Mouse (Mus musculus) MEL (cell line): ENCODE measurements around the gene Sorl1. TPM values are rescaled to one million over a fixed set of nuclear protein-coding genes. Genes with fewer than 3 reads are reported as not detected.

ENCODE experiments used
- DNase-seq: peaks from one replicate; pipeline ENCODE4 v3.0.0; 2011; ENCODE audit warnings: low read depth, low spot score
- H3K27ac ChIP-seq: 2 replicates; pipeline ENCODE4 v1.5.1; 2012; ENCODE audit warnings: low read depth, mild to moderate bottlenecking, control low read depth, low read length, moderate library complexity; ENCODE audit not compliant: control insufficient read depth
- H3K27me3 ChIP-seq, 2 experiments: fragments of 150-350 bp in 1 of 2; sonication (generic) in 1 of 2; 2 replicates each; pipeline ENCODE4 v1.6.1; 2012; ENCODE audit warnings: low read length in 2 of 2, mild to moderate bottlenecking in 2 of 2, improper control_type of control experiment in 1 of 2, moderate library complexity in 1 of 2; ENCODE audit not compliant: insufficient read depth in 2 of 2, control insufficient read depth in 1 of 2
- H3K36me3 ChIP-seq, 2 experiments: 2 replicates each; pipeline ENCODE4 v1.6.1; 2012 to 2014; ENCODE audit warnings: low read length in 2 of 2, improper control_type of control experiment in 1 of 2, inconsistent platforms in 1 of 2, mild to moderate bottlenecking in 1 of 2; ENCODE audit not compliant: insufficient read depth in 2 of 2, control insufficient read depth in 1 of 2
- H3K4me1 ChIP-seq, 2 experiments: fragments of 150-350 bp in 1 of 2; sonication (generic) in 1 of 2; 2 replicates each; pipeline ENCODE4 v1.6.1; 2012; ENCODE audit warnings: low read length in 2 of 2, improper control_type of control experiment in 1 of 2, mild to moderate bottlenecking in 1 of 2; ENCODE audit not compliant: insufficient read depth in 2 of 2, control insufficient read depth in 1 of 2
- H3K4me3 ChIP-seq, 2 experiments: fragments of 150-350 bp in 1 of 2; sonication (generic) in 1 of 2; 2 replicates each; pipeline ENCODE4 v1.5.1; 2012; ENCODE audit warnings: low read depth in 2 of 2, low read length in 2 of 2, mild to moderate bottlenecking in 2 of 2, moderate library complexity in 2 of 2, control low read depth in 1 of 2, improper control_type of control experiment in 1 of 2; ENCODE audit not compliant: control insufficient read depth in 1 of 2, insufficient read depth in 1 of 2
- H3K79me2 ChIP-seq: 2 replicates; pipeline ENCODE4 v1.6.1; 2012; ENCODE audit warnings: mild to moderate bottlenecking, low read length, moderate library complexity; ENCODE audit not compliant: control insufficient read depth, poor library complexity, insufficient read depth
- H3K9ac ChIP-seq: 2 replicates; pipeline ENCODE4 v1.6.1; 2012; ENCODE audit warnings: low read depth, mild to moderate bottlenecking, control low read depth, low read length, moderate library complexity; ENCODE audit not compliant: control insufficient read depth, poor library complexity, severe bottlenecking
- H3K9me3 ChIP-seq: fragments of 150-350 bp; sonication (generic); replicated peaks from 2 replicates; pipeline ENCODE4 v1.6.1; 2012; ENCODE audit warnings: mild to moderate bottlenecking, low read length, improper control_type of control experiment, moderate library complexity; ENCODE audit not compliant: insufficient read depth
- BHLHE40 ChIP-seq: IDR thresholded peaks from 2 replicates; pipeline ENCODE4 v1.6.1; 2012; ENCODE audit warnings: low read depth, mild to moderate bottlenecking, inconsistent platforms, low read length, improper control_type of control experiment, borderline replicate concordance
- CHD2 ChIP-seq: IDR thresholded peaks from 2 replicates; pipeline ENCODE4 v1.6.1; 2011; ENCODE audit warnings: low read length, improper control_type of control experiment
- E2F4 ChIP-seq: IDR thresholded peaks from 2 replicates; pipeline ENCODE4 v1.6.1; 2011; ENCODE audit warnings: low read depth, low read length, improper control_type of control experiment, borderline replicate concordance
- ETS1 ChIP-seq: IDR thresholded peaks from 2 replicates; pipeline ENCODE4 v1.6.1; 2012; ENCODE audit warnings: low read depth, mild to moderate bottlenecking, inconsistent platforms, low read length, improper control_type of control experiment, moderate library complexity
- GABPA ChIP-seq: IDR thresholded peaks from 2 replicates; pipeline ENCODE4 v1.6.1; 2012; ENCODE audit warnings: low read depth, mild to moderate bottlenecking, inconsistent platforms, low read length, improper control_type of control experiment, moderate library complexity
- GATA1 ChIP-seq: IDR thresholded peaks from 2 replicates; pipeline ENCODE4 v1.6.1; 2011; ENCODE audit warnings: low read depth, low read length, improper control_type of control experiment
- JUND ChIP-seq: IDR thresholded peaks from 2 replicates; pipeline ENCODE4 v1.6.1; 2011; ENCODE audit warnings: low read depth, mild to moderate bottlenecking, improper control_type of control experiment, low read length
- KAT2A ChIP-seq: conservative IDR thresholded peaks from 2 replicates; pipeline ENCODE4 v1.6.1; 2012; ENCODE audit warnings: low read depth, low read length, improper control_type of control experiment, inconsistent platforms
- MXI1 ChIP-seq: IDR thresholded peaks from 2 replicates; pipeline ENCODE4 v1.6.1; 2011; ENCODE audit warnings: mild to moderate bottlenecking, low read depth, low read length, improper control_type of control experiment
- MYB ChIP-seq: IDR thresholded peaks from 2 replicates; pipeline ENCODE4 v1.6.1; 2011; ENCODE audit warnings: mild to moderate bottlenecking, low read depth, low read length, improper control_type of control experiment
- MYC ChIP-seq: IDR thresholded peaks from 2 replicates; pipeline ENCODE4 v1.6.1; 2011; ENCODE audit warnings: low read depth, mild to moderate bottlenecking, low read length, improper control_type of control experiment, moderate library complexity
- NRF1 ChIP-seq: IDR thresholded peaks from 2 replicates; pipeline ENCODE4 v1.6.1; 2014; ENCODE audit warnings: low read depth, mild to moderate bottlenecking, inconsistent platforms, low read length, improper control_type of control experiment, moderate library complexity; ENCODE audit not compliant: poor library complexity, insufficient read depth, severe bottlenecking
- POLR2A ChIP-seq, 2 experiments: IDR thresholded peaks; 2 replicates each; pipeline ENCODE4 v1.6.1; 2011 to 2012; ENCODE audit warnings: low read length in 2 of 2, mild to moderate bottlenecking in 2 of 2, control low read depth in 1 of 2, improper control_type of control experiment in 1 of 2, low read depth in 1 of 2, moderate library complexity in 1 of 2; ENCODE audit not compliant: control insufficient read depth in 1 of 2, insufficient read depth in 1 of 2, poor library complexity in 1 of 2
- POLR2AphosphoS2 ChIP-seq: IDR thresholded peaks from 2 replicates; pipeline ENCODE4 v1.6.1; 2011; ENCODE audit warnings: low read length, improper control_type of control experiment
- RCOR1 ChIP-seq: IDR thresholded peaks from 2 replicates; pipeline ENCODE4 v1.6.1; 2012; ENCODE audit warnings: low read depth, mild to moderate bottlenecking, inconsistent platforms, low read length, improper control_type of control experiment
- TAL1 ChIP-seq: IDR thresholded peaks from 2 replicates; pipeline ENCODE4 v1.6.1; 2012; ENCODE audit warnings: mild to moderate bottlenecking, inconsistent platforms, low read length, moderate library complexity, mixed read lengths
- TCF12 ChIP-seq: IDR thresholded peaks from 2 replicates; pipeline ENCODE4 v1.6.1; 2014; ENCODE audit warnings: low read depth, mild to moderate bottlenecking, inconsistent platforms, low read length, improper control_type of control experiment, moderate library complexity
- USF1 ChIP-seq: IDR thresholded peaks from 2 replicates; pipeline ENCODE4 v1.6.1; 2014; ENCODE audit warnings: low read depth, mild to moderate bottlenecking, inconsistent platforms, low read length, improper control_type of control experiment, moderate library complexity
- USF2 ChIP-seq, 2 experiments: IDR thresholded peaks; 2 replicates each; pipeline ENCODE4 v1.6.1; 2011 to 2012; ENCODE audit warnings: improper control_type of control experiment in 2 of 2, low read length in 2 of 2, borderline replicate concordance in 1 of 2, inconsistent platforms in 1 of 2, low read depth in 1 of 2, mild to moderate bottlenecking in 1 of 2; ENCODE audit not compliant: insufficient read depth in 1 of 2
- ZC3H11A ChIP-seq: IDR thresholded peaks from 2 replicates; pipeline ENCODE4 v1.6.1; 2012; ENCODE audit warnings: low read depth, mild to moderate bottlenecking, inconsistent platforms, low read length, improper control_type of control experiment
- ZMIZ1 ChIP-seq: IDR thresholded peaks from 2 replicates; pipeline ENCODE4 v1.6.1; 2012; ENCODE audit warnings: low read depth, mild to moderate bottlenecking, inconsistent platforms, low read length, improper control_type of control experiment, moderate library complexity
- polyA plus RNA-seq, 2 experiments: library from polyadenylated mRNA; stranded (reverse) in 1 of 2; unstranded in 1 of 2; fragments of >175 nt in 1 of 2; fragments of >200 nt in 1 of 2; gene quantifications; 2 replicates each; pipeline versions ENCODE4 v1.2.1 to v1.2.4; 2012; ENCODE audit warnings: low replicate concordance in 2 of 2, low read depth in 1 of 2; ENCODE audit not compliant: insufficient read length in 2 of 2, insufficient read depth in 1 of 2, missing spikeins in 1 of 2
- total RNA-seq: library from RNA; depleted of rRNA; stranded (reverse); fragments of 300-350 nt; gene quantifications from 2 replicates; pipeline ENCODE4 v1.2.3, GENCODE M21; 2012

The Sorl1 gene
- total and polyA plus RNA-seq, 3 experiments, result not detected

DNA sequence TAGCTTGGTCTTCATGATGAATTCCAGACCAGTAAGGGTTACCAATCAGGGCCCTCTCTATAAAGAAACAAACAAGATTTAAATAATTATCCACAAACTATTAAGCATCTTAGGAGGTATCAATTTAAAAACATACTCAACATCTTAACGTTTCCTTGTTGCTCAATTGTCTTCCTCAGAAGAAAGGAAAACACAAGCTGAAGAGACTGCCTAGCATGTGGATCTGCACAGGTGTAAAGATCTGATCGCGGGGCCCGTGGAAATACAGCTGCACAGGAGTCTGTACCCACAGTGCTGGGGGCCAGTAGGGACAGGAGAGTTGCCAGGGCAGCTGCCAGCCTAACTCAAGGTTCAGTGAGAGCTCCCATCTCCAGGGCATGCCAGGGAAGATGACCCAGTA lies 38.9 kb upstream of the Sorl1 start:
- H3K27ac ChIP-seq, result no peak overlapping the region
- no peak for TF ChIP-seq MXI1
- TF ChIP-seq USF1, result no peak
- no peak for TF ChIP-seq CHD2
- no peak for TF ChIP-seq RCOR1
- no peak for TF ChIP-seq GABPA
- TF ChIP-seq POLR2AphosphoS2, result no peak
- TF ChIP-seq ETS1, result no peak
- no peak for TF ChIP-seq NRF1
- no peak for TF ChIP-seq JUND
- no peak for TF ChIP-seq E2F4
- TF ChIP-seq POLR2A (IDR thresholded peaks at IDR 0.05; ENCODE audit: control insufficient read depth in 1 of 2, insufficient read depth in 1 of 2, low read depth in 1 of 2, low read length in 2 of 2, poor library complexity in 1 of 2), result no peak
- TF ChIP-seq TAL1, result no peak
- no peak for TF ChIP-seq GATA1
- no peak for TF ChIP-seq ZMIZ1
- no peaks in the 10 kb centered on the region for H3K79me2 ChIP-seq
- no peak for DNase-seq
- H3K9ac ChIP-seq, result no peak overlapping the region
- no peaks in the 10 kb centered on the region for H3K27me3 ChIP-seq
- no peaks in the 10 kb centered on the region for H3K36me3 ChIP-seq
- H3K4me3 ChIP-seq, result no peak overlapping the region
- H3K9me3 ChIP-seq, result no peaks in the 10 kb centered on the region
- H3K4me1 ChIP-seq, result no peaks in the 10 kb centered on the region

DNA sequence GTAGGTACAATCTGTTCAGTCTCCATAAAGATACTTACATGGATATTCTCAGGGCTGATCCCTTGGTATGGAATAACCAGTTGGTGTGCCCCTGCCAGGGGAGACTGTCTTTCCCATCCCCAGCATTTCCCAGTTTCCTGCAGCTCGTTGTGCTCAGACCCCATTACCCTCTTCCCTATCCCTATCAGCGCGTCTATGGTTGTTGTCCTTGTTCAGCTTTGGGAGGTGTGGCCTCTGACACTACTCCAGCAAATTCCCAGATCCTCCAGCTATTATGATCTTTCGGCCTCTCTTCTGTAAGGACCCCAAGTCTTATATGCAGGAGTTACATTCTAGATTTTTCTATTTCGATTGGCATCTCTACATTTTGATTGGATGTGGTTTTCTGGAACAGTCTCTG lies 35.3 kb upstream of the Sorl1 start:
- Histone ChIP-seq H3K79me2 (no peaks in the 10 kb centered on the region), H3K27me3 (no peaks in the 10 kb centered on the region), H3K4me3 (no peak overlapping the region), H3K9ac (no peak overlapping the region), H3K27ac (no peak overlapping the region), H3K9me3 (no peaks in the 10 kb centered on the region), H3K36me3 (no peaks in the 10 kb centered on the region), H3K4me1 (no peaks in the 10 kb centered on the region)
- no peak for TF ChIP-seq GABPA
- no peak for TF ChIP-seq BHLHE40
- TF ChIP-seq GATA1, result no peak
- TF ChIP-seq MYB, result no peak
- TF ChIP-seq USF2 (IDR thresholded peaks at IDR 0.05; ENCODE audit: borderline replicate concordance in 1 of 2, insufficient read depth in 1 of 2, low read depth in 1 of 2, low read length in 2 of 2), result no peak
- TF ChIP-seq KAT2A, result no peak
- no peak for TF ChIP-seq ZC3H11A
- TF ChIP-seq ZMIZ1, result no peak
- no peak for TF ChIP-seq POLR2AphosphoS2
- TF ChIP-seq RCOR1, result no peak
- no peak for TF ChIP-seq NRF1
- no peak for TF ChIP-seq TCF12
- TF ChIP-seq MYC, result no peak
- DNase-seq, result no peak
